Mouse (Mus musculus) CD4-positive helper T cell, adult 2 months (primary cell): ENCODE data around the gene Sox9.

ENCODE experiments used
- DNase-seq: peaks from one replicate; pipeline ENCODE4 v3.0.0-alpha.2; 2012; ENCODE audit warnings: low read depth, missing footprints, low spot score

Sox9 gene

DNA sequence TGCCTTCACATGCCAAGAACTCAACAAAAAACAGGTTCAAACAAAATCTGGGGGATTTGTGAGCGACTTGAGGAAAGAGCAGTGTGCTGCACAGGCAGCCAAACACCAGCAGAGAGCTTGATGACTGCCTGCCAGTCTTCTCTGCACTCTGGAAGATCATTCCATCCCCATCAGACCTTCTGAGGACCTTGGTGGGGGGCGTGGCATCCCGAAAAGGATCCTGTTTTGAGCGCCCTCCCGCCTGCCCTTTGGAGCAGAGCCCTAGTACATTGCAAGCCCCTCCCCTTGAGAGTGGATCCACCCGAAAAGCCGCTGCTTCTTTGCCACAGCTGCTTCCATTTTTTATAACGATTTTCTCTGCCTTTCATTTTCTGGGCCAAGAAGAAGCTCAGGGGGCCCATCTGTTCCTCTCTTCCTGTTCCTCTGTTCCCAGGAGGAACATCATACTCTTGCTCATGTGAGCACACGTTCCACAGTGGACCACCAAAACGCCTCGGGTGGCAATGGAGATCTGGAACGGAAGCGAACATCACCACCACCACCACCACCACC is 16.9 kb downstream of the Sox9 start:
- DNase-seq, result no peak

DNA sequence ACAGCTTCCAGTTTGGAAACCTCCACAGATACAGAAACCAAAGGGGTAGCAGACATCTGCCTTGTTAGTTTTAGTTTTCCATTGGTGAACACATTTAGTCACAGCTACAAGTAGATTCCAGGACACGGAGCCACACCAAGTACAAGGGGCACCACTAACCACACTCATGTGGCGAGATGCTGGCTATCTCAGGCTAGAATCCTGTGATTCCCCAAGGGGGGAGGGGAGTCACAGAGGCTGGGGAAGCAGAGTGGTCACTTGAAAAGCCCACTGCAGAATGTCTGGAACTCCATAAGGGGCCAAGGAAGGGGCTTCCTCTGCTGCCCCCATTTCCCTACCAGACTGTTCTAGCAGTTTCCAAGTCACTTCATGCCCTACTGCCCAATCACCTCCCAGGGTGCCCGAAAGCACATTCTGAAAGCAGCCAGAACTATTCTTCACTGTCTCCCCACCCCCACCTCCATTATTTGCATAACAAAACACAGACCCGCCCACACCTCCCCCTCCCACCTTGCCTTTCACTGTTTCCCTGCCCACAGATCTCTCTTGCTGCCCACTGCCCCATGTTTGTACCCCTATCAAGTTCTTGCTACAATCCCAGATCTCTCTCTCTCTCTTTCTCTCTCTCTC is 19.3 kb downstream of the Sox9 start:
- DNase-seq, result no peak

DNA sequence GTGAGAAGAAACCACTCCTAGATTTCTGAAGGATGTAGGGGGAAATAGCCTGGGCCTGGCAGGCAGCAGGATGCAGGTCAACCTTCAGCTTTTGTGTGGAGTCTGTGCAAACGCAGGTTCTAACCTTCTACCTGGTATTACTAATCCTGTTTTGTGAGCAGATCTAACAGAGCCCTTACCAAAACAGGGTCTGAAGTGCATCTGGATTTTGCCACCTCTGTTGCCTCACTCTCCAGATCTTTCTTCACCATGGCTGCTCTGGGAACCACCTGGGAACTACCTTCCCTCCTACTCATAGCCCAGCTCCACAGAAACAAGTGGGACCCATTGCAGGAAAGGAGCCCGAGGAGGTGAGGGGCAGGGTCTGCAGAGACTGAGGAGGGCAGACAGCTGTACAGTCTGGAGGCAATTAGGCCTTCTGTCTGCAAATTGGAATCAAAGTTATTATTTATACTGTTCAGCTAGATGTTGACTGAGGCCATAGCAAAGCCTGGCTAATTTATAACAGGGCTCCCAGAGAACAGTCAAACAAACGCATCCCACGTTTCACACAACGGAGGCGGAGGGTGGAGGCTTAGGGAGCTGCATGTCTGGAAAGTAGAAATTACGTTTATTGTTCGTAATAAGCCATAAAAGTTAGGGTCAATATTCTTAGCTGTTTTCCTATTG is 25.9 kb downstream of the Sox9 start:
- no peak for DNase-seq

- no peak for DNase-seq
Measured at GRCm38 (mm10) chr11:112810447-112811151, 28.6 kb downstream of the Sox9 start.

DNA sequence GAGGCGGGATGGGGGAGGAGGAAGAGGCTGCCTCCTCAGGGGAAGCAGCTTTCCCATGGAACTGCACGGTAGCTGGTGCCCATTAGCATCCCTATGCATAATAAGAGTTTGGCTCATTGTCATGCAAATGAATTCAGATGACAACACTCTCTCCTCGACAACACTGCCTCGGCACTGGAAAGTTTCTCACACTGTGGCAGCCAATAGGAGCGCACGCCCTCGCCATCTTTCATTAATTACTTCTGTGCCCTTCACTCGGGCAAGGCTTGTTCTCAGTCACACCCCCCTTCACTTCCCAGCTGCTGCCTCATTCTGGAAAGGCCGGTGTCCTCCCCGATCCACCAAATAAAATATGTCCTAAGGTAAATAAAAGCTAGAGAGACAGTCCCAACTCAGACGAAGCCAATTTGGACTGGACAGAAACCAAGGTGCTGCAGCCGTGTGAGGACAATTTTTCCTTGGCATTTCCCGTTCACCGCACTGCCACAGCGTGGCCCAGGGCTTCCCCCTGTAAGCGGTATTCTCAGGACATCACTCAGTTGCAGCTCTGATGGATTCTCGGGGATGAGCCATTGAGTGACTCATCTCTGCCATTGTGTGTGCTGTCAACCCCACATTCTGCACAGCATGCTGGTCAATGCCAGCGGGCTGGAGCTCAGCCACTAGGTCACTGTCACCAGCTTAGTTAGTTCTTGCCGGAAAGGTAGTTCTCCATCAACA is 29.3 kb downstream of the Sox9 start:
- DNase-seq, result no peak

GRCm38 (mm10) chr11:112817829-112818650 is 36.0 kb downstream of the Sox9 start:
- no peak for DNase-seq

DNA sequence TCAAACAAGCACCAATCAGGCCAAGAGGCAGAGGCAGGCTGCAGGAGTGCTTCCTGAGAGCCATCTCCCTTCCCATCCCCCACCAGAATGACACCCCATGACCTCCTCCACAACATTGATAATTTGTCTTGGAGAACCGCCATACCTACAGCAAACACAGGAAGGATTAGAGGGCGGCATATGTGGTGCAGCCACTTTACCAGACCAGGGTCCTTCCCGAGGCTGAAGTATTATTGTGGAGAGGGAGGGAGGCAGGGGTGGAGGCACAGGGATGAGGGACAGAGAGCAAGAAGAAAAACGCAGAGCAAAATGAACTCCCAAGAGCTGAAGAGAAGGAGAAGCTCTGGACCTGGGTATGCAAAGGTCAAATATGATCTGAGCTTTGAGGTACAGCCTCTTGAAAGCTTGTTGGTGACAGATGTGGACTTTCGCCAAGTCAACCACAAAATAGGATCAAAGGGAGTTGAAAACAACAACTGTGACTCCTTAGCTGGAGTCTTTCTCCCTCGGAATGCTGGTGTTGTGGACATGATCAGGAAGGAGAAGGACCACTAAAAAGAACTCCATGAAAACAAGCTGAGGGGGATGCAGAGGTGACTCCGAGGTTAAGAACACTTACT is 36.7 kb downstream of the Sox9 start:
- DNase-seq, result no peak

DNA sequence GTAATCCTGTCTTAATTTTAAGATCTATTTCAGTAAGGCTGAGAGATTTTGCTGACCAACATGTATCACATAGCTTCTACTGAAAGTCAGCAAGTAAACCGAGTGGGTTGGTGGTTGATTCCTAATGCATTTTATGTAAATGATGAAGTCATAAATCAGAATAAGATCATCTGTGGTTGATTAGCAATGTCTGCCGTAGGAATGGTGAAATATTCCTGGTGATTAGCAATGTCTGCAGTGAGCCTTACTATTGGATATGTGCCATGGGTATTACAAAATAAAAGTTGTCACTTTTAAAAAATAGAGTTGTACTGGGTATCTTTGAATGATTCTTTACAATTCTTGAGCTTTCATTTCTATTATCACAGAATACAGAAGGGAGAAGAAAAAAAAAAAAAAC is 39.5 kb downstream of the Sox9 start:
- DNase-seq, result no peak

GRCm38 (mm10) chr11:112824146-112824545 is 42.1 kb downstream of the Sox9 start:
- DNase-seq, result no peak

DNA sequence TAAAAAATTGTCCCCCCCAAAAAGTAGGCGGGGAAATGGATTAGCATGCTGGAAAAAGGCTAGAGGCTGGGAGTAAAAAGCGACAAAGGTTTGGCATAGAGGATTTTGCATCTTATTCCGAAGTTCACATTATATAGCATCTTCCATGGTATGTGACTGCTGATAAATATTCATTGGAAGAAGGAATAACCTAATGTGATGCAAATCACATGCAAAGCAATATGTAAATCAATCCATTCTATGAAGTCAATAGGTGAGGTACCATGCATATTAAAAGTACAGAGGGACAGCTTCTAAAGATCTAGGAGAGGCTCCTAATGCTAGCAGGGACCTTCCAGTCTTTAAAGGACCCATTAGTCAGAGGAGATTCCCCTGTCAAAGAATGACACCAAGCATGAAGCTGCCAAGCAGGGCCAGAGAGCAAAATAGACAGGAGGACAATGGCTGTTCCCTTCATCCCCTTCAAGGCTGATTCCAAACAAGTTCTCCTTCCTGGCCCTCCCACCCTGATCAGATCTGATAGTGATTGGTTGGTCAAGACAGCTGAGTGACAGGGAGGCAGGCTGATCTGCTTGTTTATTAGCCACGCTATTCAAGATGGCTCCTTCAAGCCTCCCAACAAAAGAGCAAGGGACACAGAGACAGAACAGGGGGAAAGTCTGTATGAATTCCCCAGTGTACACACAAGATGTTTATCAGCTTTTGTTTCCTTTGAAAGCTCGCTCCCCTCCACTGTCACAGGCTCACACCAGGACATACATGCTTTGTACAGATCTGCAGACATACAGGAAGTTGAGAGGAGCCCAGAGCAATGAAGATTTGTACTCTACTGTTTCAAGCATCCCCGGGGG is 44.4 kb downstream of the Sox9 start:
- no peak for DNase-seq

DNA sequence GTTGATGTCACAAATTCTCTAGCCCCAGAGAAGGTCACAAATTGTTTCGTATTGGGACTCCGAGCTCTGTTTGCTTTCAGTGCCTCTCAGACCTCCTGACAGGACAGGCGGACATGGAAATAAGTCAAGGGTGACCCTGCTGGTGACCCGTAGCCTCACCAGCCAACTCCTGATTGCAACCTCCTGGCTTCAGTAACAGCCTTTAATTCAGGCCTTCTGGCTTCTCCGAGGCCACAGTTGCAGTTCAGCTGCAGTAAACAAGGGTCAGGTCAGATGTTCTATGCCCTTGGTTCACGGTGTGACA is 45.0 kb downstream of the Sox9 start:
- no peak for DNase-seq

- DNase-seq, result no peak
Measured at GRCm38 (mm10) chr11:112828553-112829287, 46.7 kb downstream of the Sox9 start.

DNA sequence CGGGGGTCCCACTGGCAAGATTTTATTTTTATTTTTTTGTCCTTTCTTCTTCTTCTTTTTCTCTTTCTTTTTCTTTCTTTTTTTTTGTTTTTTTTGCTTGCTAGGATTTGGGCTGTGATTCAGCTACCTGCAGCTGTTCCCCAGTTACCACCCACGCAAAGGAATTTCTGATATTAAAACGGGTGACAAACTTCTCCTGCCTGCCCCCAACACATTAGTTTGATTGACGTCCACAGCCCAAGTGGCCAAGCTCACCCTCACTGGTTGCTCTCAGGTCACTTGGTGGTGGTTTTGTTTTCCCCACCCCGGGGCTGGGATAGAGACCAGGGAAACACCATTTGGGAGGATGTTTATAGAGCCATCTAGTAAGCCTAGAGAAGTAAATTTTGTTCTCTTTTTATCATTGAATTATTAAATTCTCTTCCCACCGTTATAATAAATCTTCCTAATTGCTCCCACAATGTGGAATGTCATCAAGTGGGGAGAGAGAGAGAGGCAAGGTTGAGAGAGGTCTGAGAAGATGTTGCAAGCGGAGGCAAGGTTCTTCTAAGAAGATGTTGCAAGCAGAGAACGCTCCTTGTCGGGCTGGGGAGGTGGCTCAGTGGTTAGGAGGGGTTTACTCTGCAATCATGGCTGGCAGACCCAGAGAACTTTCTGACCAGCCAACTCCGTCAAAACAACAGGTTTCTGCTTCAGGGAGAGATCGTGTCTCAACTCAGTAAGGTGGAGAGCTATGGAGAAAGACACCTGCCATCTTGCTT is 52.4 kb downstream of the Sox9 start:
- DNase-seq, result no peak

- DNase-seq, result no peak
Measured at GRCm38 (mm10) chr11:112835468-112836092, 53.6 kb downstream of the Sox9 start.
